Mouse (Mus musculus): ENCODE data around the gene Sec61b. TPM values are rescaled to one million over a fixed set of nuclear protein-coding genes. Genes with fewer than 3 reads are reported as not detected.

The Sec61b gene
- polyA plus RNA-seq, 1 experiment, result 164 TPM

DNA sequence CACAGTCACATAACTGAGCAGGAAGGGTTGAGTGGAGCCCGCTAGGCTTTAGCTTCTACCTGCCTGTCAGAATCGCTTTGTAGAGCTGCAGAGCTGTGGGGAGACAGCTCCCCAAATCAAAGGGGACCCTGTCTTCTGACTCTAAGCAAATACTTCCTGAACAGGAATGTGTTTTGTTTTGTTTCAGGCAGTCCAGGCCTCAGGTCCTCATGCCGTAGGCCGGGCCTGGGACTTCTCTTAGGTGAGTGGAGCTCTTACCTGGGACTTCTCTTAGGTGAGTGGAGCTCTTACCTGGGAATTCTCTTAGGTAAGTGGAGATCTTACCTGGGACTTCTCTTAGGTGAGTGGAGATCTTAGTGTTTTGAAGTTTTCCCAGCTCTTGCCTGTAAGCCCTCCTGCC, 55.4 kb downstream of the Sec61b start:
- WGBS, result 83% methylated on average over 4 of the region's 4 CpGs
- Histone ChIP-seq H3K4me1 (ENCODE audit: control insufficient read depth, insufficient read depth, low read length) (no peaks in the 10 kb centered on the region), H3K27me3 (replicated peaks; ENCODE audit: control insufficient read depth, insufficient read depth, low read length) (no peaks in the 10 kb centered on the region), H3K4me3 (ENCODE audit: insufficient read depth, low read depth, low read length) (no peak overlapping the region), H3K36me3 (ENCODE audit: control insufficient read depth, insufficient read depth, low read length) (no peaks in the 10 kb centered on the region), H3K27ac (ENCODE audit: insufficient read depth, low read depth, low read length) (no peak overlapping the region)
- no peak for DNase-seq
- TF ChIP-seq POLR2A (IDR thresholded peaks at IDR 0.05; ENCODE audit: low read depth, low read length), result no peak

Other genes with a start within 250 kb of the Sec61b start
- gene Tgfbr1, start 121.4 kb upstream of the Sec61b start, polyA plus RNA-seq (2012; rRNA removed), result 8.7 and 10.8 TPM in 2 replicates
- gene Alg2, start 325 bp upstream of the Sec61b start, polyA plus RNA-seq (2012; rRNA removed), result 21.6 and 24.2 TPM in 2 replicates